Mouse (Mus musculus) heart, embryonic 11.5 days (tissue): ENCODE results near the gene Usp53. TPM values are rescaled to one million over a fixed set of nuclear protein-coding genes. Genes with fewer than 3 reads are reported as not detected.

Source experiments
- microRNA-seq: library from miRNA; unstranded; fragments of <30 nt; microRNA quantifications from one replicate; pipeline ENCODE4, GENCODE M21; 2016; ENCODE audit warnings: borderline number of aligned reads
- polyA plus RNA-seq: library from polyadenylated mRNA; unstranded; fragments of >200 nt; fragmentation: Nextera tagmentation; extraction: Ambion mirVana; gene quantifications from 2 replicates; pipeline ENCODE4 v1.2.1, GENCODE M21; 2014

Usp53 gene
- polyA plus RNA-seq, 1 experiment from 2014 or later: 11.0 TPM

Small RNA genes within 50 kb of the gene (microRNA-seq; reads per million reads assigned to microRNA genes)
- not detected for gene Gm22066

Other genes starting within 250 kb of the Usp53 start
- gene Fabp2, start 89.4 kb downstream of the Usp53 start, polyA plus RNA-seq: 0.27 and 0.31 TPM in 2 replicates
- not detected in 2 replicates for gene Gm10959, start 65.2 kb downstream of the Usp53 start, polyA plus RNA-seq
- 138 and 147 TPM in 2 replicates for gene 1810037I17Rik, start 60.3 kb downstream of the Usp53 start, polyA plus RNA-seq
- 100 and 111 TPM in 2 replicates for gene Myoz2, start 50.5 kb upstream of the Usp53 start, polyA plus RNA-seq